Mouse (Mus musculus) lung, embryonic 15.5 days (tissue): ENCODE measurements around the gene Ugt3a2. TPM values are rescaled to one million over a fixed set of nuclear protein-coding genes. Genes with fewer than 3 reads are reported as not detected.

Source experiments
- ATAC-seq: fragments of 200-750 bp; cut with Nextera tagmentation; 2 replicates; pipeline ENCODE4 v1.8.0; 2017; ENCODE audit warnings: moderate number of reproducible peaks, borderline replicate concordance; ENCODE audit not compliant: low FRiP score, low TSS enrichment; ENCODE audit errors: extremely low read depth
- H3K27ac ChIP-seq: fragments of 300-500 bp; sonication (generic); 2 replicates; pipeline ENCODE4 v1.5.1; 2015; ENCODE audit warnings: moderate library complexity, mild to moderate bottlenecking, inconsistent platforms
- H3K27me3 ChIP-seq: fragments of 300-500 bp; sonication (generic); 2 replicates; pipeline ENCODE4 v1.6.1; 2015; ENCODE audit warnings: inconsistent platforms
- H3K36me3 ChIP-seq: fragments of 300-500 bp; sonication (generic); 2 replicates; pipeline ENCODE4 v1.6.1; 2015; ENCODE audit warnings: inconsistent platforms
- H3K4me1 ChIP-seq: fragments of 300-500 bp; sonication (generic); 2 replicates; pipeline ENCODE4 v1.6.1; 2015; ENCODE audit warnings: inconsistent platforms
- H3K4me2 ChIP-seq: fragments of 300-500 bp; sonication (generic); 2 replicates; pipeline ENCODE4 v1.6.1; 2015; ENCODE audit warnings: inconsistent platforms, mild to moderate bottlenecking, moderate library complexity
- H3K4me3 ChIP-seq: fragments of 300-500 bp; sonication (generic); 2 replicates; pipeline ENCODE4 v1.5.1; 2015; ENCODE audit warnings: mild to moderate bottlenecking, inconsistent platforms
- H3K9ac ChIP-seq: fragments of 300-500 bp; sonication (generic); 2 replicates; pipeline ENCODE4 v1.6.1; 2015; ENCODE audit warnings: inconsistent platforms
- H3K9me3 ChIP-seq: fragments of 300-500 bp; sonication (generic); 2 replicates; pipeline ENCODE4 v1.6.1; 2016; ENCODE audit warnings: inconsistent platforms
- WGBS: fragments of 180-500 bp; shearing (Covaris S2); methylation state at CpG from one replicate; pipeline ENCODE4 v1.1.7; 2015; 5-methylcytosine and 5-hydroxymethylcytosine counted together
- polyA plus RNA-seq: library from polyadenylated mRNA; unstranded; fragments of >200 nt; fragmentation: Nextera tagmentation; extraction: Ambion mirVana; gene quantifications from 2 replicates; pipeline ENCODE4 v1.2.1, GENCODE M21; 2015

Ugt3a2 gene
- not detected in 2 replicates for polyA plus RNA-seq

GRCm38 (mm10) chr15:9335341-9335740 is at the start of gene Ugt3a2:
TSS of gene Ugt3a2 (plus strand) at chr15:9335550.
- Histone ChIP-seq H3K9ac (no peak within 1 kb of the TSS), H3K27me3 (no peaks in the 10 kb centered on the region), H3K4me2 (no peak within 1 kb of the TSS), H3K9me3 (no peaks in the 10 kb centered on the region), H3K27ac (no peak within 1 kb of the TSS), H3K36me3 (no peaks in the 10 kb centered on the region), H3K4me3 (no peak within 1 kb of the TSS), H3K4me1 (no peaks in the 10 kb centered on the region)
- no peak for ATAC-seq
- WGBS: 81% methylated on average over 4 of the region's 4 CpGs

DNA sequence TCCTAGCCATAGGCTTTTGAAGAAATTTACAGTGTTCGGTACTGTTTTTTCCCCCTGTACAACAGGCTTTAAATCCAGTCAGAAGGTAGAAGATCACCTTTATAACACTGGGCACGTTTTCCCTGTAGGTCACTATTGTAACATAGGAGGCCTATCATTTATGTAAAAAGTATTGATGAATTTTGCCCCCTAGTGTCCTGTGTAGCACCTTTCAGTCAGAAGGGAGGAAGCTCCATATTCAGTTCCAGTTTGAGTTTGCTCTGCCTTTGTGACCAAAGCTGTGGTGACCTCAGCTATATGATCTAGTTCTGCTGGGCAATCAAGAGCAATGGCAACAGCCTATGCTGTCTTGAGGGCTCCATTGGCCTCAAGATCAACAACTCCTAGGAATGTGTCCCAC is 45.7 kb upstream of the Ugt3a2 start:
- H3K4me2 ChIP-seq: no peak overlapping the region
- no peak for ATAC-seq
- H3K4me1 ChIP-seq: no peaks in the 10 kb centered on the region
- no peak overlapping the region for H3K27ac ChIP-seq
- WGBS: 54% methylated on average over 2 of the region's 2 CpGs
- H3K9ac ChIP-seq: no peak overlapping the region
- H3K9me3 ChIP-seq: no peaks in the 10 kb centered on the region
- no peaks in the 10 kb centered on the region for H3K36me3 ChIP-seq
- no peak overlapping the region for H3K4me3 ChIP-seq
- H3K27me3 ChIP-seq: no peaks in the 10 kb centered on the region

- no peaks in the 10 kb centered on the region for H3K4me1 ChIP-seq
- H3K4me3 ChIP-seq: no peak overlapping the region
- no peaks in the 10 kb centered on the region for H3K9me3 ChIP-seq
- no peaks in the 10 kb centered on the region for H3K27me3 ChIP-seq
- WGBS: 76% methylated on average over 8 of the region's 8 CpGs
- H3K27ac ChIP-seq: no peak overlapping the region
- no peaks in the 10 kb centered on the region for H3K36me3 ChIP-seq
- no peak overlapping the region for H3K4me2 ChIP-seq
- no peak overlapping the region for H3K9ac ChIP-seq
- no peak for ATAC-seq
Measured at GRCm38 (mm10) chr15:9305978-9306692, 29.2 kb upstream of the Ugt3a2 start.

GRCm38 (mm10) chr15:9334596-9334995 is 754 bp upstream of the Ugt3a2 start:
- Histone ChIP-seq H3K36me3 (no peaks in the 10 kb centered on the region), H3K4me2 (no peak overlapping the region), H3K27me3 (no peaks in the 10 kb centered on the region), H3K4me3 (no peak overlapping the region), H3K4me1 (no peaks in the 10 kb centered on the region), H3K27ac (no peak overlapping the region), H3K9ac (no peak overlapping the region), H3K9me3 (no peaks in the 10 kb centered on the region)
- ATAC-seq: no peak
- 65% methylated on average over 2 of the region's 2 CpGs for WGBS

- H3K27me3 ChIP-seq: no peaks in the 10 kb centered on the region
- H3K9me3 ChIP-seq: no peaks in the 10 kb centered on the region
- WGBS: 67% methylated on average over 3 of the region's 3 CpGs
- H3K4me2 ChIP-seq: no peak overlapping the region
- H3K27ac ChIP-seq: no peak overlapping the region
- no peaks in the 10 kb centered on the region for H3K36me3 ChIP-seq
- no peaks in the 10 kb centered on the region for H3K4me1 ChIP-seq
- no peak overlapping the region for H3K4me3 ChIP-seq
- ATAC-seq: no peak
- H3K9ac ChIP-seq: no peak overlapping the region
Measured at GRCm38 (mm10) chr15:9336616-9337015, 1.3 kb downstream of the Ugt3a2 start.

DNA sequence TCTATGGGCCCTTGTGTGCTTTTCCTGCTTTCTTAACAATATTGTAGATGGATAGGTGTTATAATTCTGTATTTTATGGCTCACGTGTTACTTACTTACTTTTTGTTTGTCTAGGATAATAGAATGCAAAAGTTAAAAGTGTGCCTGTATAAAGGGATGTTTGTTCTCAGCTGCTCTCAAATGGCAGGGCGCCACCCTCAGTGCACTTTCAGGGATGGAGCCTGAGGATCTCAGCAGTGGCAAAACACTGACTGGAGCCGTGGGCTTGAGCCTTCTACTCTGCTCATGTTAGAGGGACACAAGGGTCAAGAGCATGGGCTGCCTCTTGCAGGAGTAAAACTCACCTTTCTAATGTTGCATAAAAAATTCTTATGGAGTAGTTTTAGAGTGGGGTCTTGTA is 1.7 kb downstream of the Ugt3a2 start:
- H3K4me3 ChIP-seq: no peak overlapping the region
- H3K4me2 ChIP-seq: no peak overlapping the region
- no peak overlapping the region for H3K9ac ChIP-seq
- no peak overlapping the region for H3K27ac ChIP-seq
- H3K4me1 ChIP-seq: no peaks in the 10 kb centered on the region
- ATAC-seq: no peak
- 53% methylated on average over 3 of the region's 3 CpGs for WGBS
- no peaks in the 10 kb centered on the region for H3K27me3 ChIP-seq
- no peaks in the 10 kb centered on the region for H3K9me3 ChIP-seq
- H3K36me3 ChIP-seq: no peaks in the 10 kb centered on the region

DNA sequence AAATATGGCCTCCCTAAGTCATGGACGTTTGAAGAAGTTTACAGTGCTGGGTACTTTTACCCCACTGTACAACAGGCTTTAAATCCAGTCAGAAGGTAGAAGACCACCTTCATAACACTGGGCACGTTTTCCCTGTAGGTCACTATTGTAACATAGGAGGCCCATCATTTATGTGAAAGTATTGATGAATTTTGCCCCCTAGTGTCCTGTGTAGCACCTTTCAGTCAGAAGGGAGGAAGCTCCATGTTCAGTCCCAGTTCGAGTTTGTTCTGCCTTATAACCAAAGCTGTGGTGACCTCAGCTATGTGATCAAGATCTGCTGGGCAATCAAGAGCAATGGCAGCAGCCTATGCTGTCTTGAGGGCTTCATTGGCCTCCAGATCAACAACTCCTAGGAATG is 13.4 kb downstream of the Ugt3a2 start:
- Histone ChIP-seq H3K36me3 (no peaks in the 10 kb centered on the region), H3K9me3 (no peaks in the 10 kb centered on the region), H3K9ac (no peak overlapping the region), H3K4me2 (no peak overlapping the region), H3K4me3 (no peak overlapping the region), H3K4me1 (no peaks in the 10 kb centered on the region), H3K27me3 (no peaks in the 10 kb centered on the region), H3K27ac (no peak overlapping the region)
- ATAC-seq: no peak
- WGBS: 38% methylated on average over 3 of the region's 3 CpGs

DNA sequence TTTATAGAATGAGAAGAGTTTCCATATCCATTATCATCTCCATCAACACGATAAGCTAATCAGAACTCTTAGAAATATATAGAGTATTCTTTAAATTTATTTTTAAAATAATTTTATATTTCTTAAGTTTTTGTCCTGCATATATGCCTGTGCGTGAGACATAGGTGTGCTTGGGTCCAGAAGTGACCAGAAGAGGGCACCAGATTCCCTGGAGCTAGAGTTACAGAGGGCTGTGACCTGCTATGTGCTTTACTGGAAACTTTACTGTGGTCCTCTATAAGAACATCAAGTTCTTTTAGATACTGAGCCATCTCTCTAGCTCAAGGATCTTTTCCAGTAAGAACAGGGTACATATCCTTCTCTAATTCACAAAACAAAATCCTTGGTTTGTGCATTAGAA is 27.5 kb downstream of the Ugt3a2 start:
- Histone ChIP-seq H3K9ac (no peak overlapping the region), H3K36me3 (no peaks in the 10 kb centered on the region), H3K4me1 (no peaks in the 10 kb centered on the region), H3K27ac (no peak overlapping the region), H3K4me2 (no peak overlapping the region), H3K9me3 (no peaks in the 10 kb centered on the region), H3K27me3 (no peaks in the 10 kb centered on the region), H3K4me3 (no peak overlapping the region)
- 58% methylated on average over 2 of the region's 2 CpGs for WGBS
- ATAC-seq: no peak

- H3K27me3 ChIP-seq: no peaks in the 10 kb centered on the region
- no peak overlapping the region for H3K4me2 ChIP-seq
- ATAC-seq: no peak
- no peak overlapping the region for H3K27ac ChIP-seq
- no peak overlapping the region for H3K9ac ChIP-seq
- no peak overlapping the region for H3K4me3 ChIP-seq
- WGBS: 87% methylated on average over 3 of the region's 3 CpGs
- H3K9me3 ChIP-seq: no peaks in the 10 kb centered on the region
- no peaks in the 10 kb centered on the region for H3K4me1 ChIP-seq
- no peaks in the 10 kb centered on the region for H3K36me3 ChIP-seq
Measured at GRCm38 (mm10) chr15:9368774-9369173, 33.4 kb downstream of the Ugt3a2 start.

- Histone ChIP-seq H3K27me3 (no peaks in the 10 kb centered on the region), H3K27ac (no peak overlapping the region), H3K9me3 (no peaks in the 10 kb centered on the region), H3K9ac (no peak overlapping the region), H3K36me3 (no peaks in the 10 kb centered on the region), H3K4me3 (no peak overlapping the region), H3K4me1 (no peaks in the 10 kb centered on the region), H3K4me2 (no peak overlapping the region)
- WGBS: 90% methylated on average over 7 of the region's 7 CpGs
- ATAC-seq: no peak
Measured at GRCm38 (mm10) chr15:9376281-9376680, 40.9 kb downstream of the Ugt3a2 start.

GRCm38 (mm10) chr15:9409475-9409874 is 74.1 kb downstream of the Ugt3a2 start:
- Histone ChIP-seq H3K4me1 (no peaks in the 10 kb centered on the region), H3K36me3 (no peaks in the 10 kb centered on the region), H3K4me3 (no peak overlapping the region), H3K4me2 (no peak overlapping the region), H3K9me3 (no peaks in the 10 kb centered on the region), H3K27ac (no peak overlapping the region), H3K27me3 (no peaks in the 10 kb centered on the region), H3K9ac (no peak overlapping the region)
- ATAC-seq: no peak
- WGBS: 74% methylated on average over 3 of the region's 3 CpGs
